Mouse (Mus musculus) lung, embryonic 16.5 days (tissue): ENCODE measurements around the gene Primpol. TPM values are rescaled to one million over a fixed set of nuclear protein-coding genes. Genes with fewer than 3 reads are reported as not detected.
A peak's percentile ranks its signal among the peaks of the same experiment; 100 is the strongest.

ENCODE experiments used
- ATAC-seq: fragments of 200-750 bp; cut with Nextera tagmentation; 2 replicates; pipeline ENCODE4 v1.8.0; 2017; ENCODE audit warnings: low read depth, mild to moderate bottlenecking, moderate library complexity
- H3K27ac ChIP-seq: fragments of 300-500 bp; sonication (generic); 2 replicates; pipeline ENCODE4 v1.5.1; 2014; ENCODE audit warnings: mild to moderate bottlenecking, control low read depth, low read length
- H3K27me3 ChIP-seq: fragments of 300-500 bp; sonication (generic); 2 replicates; pipeline ENCODE4 v1.6.1; 2014; ENCODE audit warnings: low read depth, low read length, mixed read lengths; ENCODE audit not compliant: control insufficient read depth, insufficient read depth
- H3K36me3 ChIP-seq: fragments of 300-500 bp; sonication (generic); 2 replicates; pipeline ENCODE4 v1.6.1; 2014; ENCODE audit warnings: low read length; ENCODE audit not compliant: control insufficient read depth, insufficient read depth
- H3K4me1 ChIP-seq: fragments of 300-500 bp; sonication (generic); replicated peaks from 2 replicates; pipeline ENCODE4 v1.6.1; 2014; ENCODE audit warnings: low read length, mixed read lengths; ENCODE audit not compliant: control insufficient read depth, insufficient read depth
- H3K4me2 ChIP-seq: fragments of 300-500 bp; sonication (generic); 2 replicates; pipeline ENCODE4 v1.6.1; 2014; ENCODE audit warnings: low read depth, low read length, control low read depth
- H3K4me3 ChIP-seq: fragments of 300-500 bp; sonication (generic); 2 replicates; pipeline ENCODE4 v1.5.1; 2014; ENCODE audit warnings: mild to moderate bottlenecking, low read length, control low read depth
- H3K9ac ChIP-seq: fragments of 300-500 bp; sonication (generic); 2 replicates; pipeline ENCODE4 v1.6.1; 2014; ENCODE audit warnings: low read length, control low read depth
- H3K9me3 ChIP-seq: fragments of 300-500 bp; sonication (generic); 2 replicates; pipeline ENCODE4 v1.6.1; 2016; ENCODE audit warnings: low read length; ENCODE audit not compliant: control insufficient read depth
- WGBS: fragments of 180-500 bp; shearing (Covaris S2); extraction: QIAGEN DNeasy Blood & Tissue Kit; methylation state at CpG from one replicate; pipeline ENCODE4 v1.1.7; 2014; 5-methylcytosine and 5-hydroxymethylcytosine counted together
- polyA plus RNA-seq: library from polyadenylated mRNA; unstranded; fragments of >200 nt; fragmentation: Nextera tagmentation; extraction: Ambion mirVana; gene quantifications from 2 replicates; pipeline ENCODE4 v1.2.1, GENCODE M21; 2015

Primpol gene
- polyA plus RNA-seq, 1 experiment from 2014 or later = 13.2 TPM

- H3K4me3 ChIP-seq = peak overlapping the region; percentile 73
- H3K9ac ChIP-seq = peak overlapping the region; percentile 74
- 2% methylated on average over 10 of the region's 10 CpGs for WGBS
- peak overlapping the region; percentile 73 for H3K4me2 ChIP-seq
- H3K36me3 ChIP-seq = peaks cover 2% of the 10 kb centered on the region; the same call in 1 of the 2 replicates
- H3K27me3 ChIP-seq = no peaks in the 10 kb centered on the region
- no peaks in the 10 kb centered on the region for H3K9me3 ChIP-seq
- peaks cover 8% of the 10 kb centered on the region; the same call in 1 of the 2 replicates for H3K4me1 ChIP-seq
- ATAC-seq = no peak
- no peak overlapping the region for H3K27ac ChIP-seq
Measured at GRCm38 (mm10) chr8:46552441-46552765, 64.6 kb downstream of the Primpol start.

GRCm38 (mm10) chr8:46551615-46552440 lies 65.2 kb downstream of the Primpol start, which contains the start of gene Cenpu:
Cenpu (plus strand) TSS chr8:46552028.
- H3K4me1 ChIP-seq = peaks cover 9% of the 10 kb centered on the region; the same call in 1 of the 2 replicates
- no peaks in the 10 kb centered on the region for H3K9me3 ChIP-seq
- H3K4me3 ChIP-seq = peak within 1 kb of the TSS; percentile 73
- ATAC-seq = peak; percentile 99
- peak within 1 kb of the TSS; percentile 76 for H3K27ac ChIP-seq
- WGBS = under 1% methylated on average over 50 of the region's 50 CpGs
- peak within 1 kb of the TSS; percentile 73 for H3K4me2 ChIP-seq
- H3K36me3 ChIP-seq = peaks cover under 1% of the 10 kb centered on the region; the same call in 1 of the 2 replicates
- H3K9ac ChIP-seq = peak within 1 kb of the TSS; percentile 74
- no peaks in the 10 kb centered on the region for H3K27me3 ChIP-seq

GRCm38 (mm10) chr8:46551029-46551428 lies 66.0 kb downstream of the Primpol start:
- H3K36me3 ChIP-seq = no peaks in the 10 kb centered on the region
- H3K4me1 ChIP-seq = peaks cover 16% of the 10 kb centered on the region; the same call in 1 of the 2 replicates
- H3K9me3 ChIP-seq = no peaks in the 10 kb centered on the region
- H3K9ac ChIP-seq = no peak overlapping the region
- no peak overlapping the region for H3K27ac ChIP-seq
- no peak for ATAC-seq
- peak overlapping the region; percentile 71 for H3K4me2 ChIP-seq
- 29% methylated on average over 4 of the region's 4 CpGs for WGBS
- H3K27me3 ChIP-seq = no peaks in the 10 kb centered on the region
- peak overlapping the region; percentile 73 for H3K4me3 ChIP-seq

- 74% methylated on average over 8 of the region's 8 CpGs for WGBS
- no peak overlapping the region for H3K4me3 ChIP-seq
- no peak overlapping the region for H3K9ac ChIP-seq
- no peak for ATAC-seq
- no peak overlapping the region for H3K27ac ChIP-seq
- no peaks in the 10 kb centered on the region for H3K27me3 ChIP-seq
- no peaks in the 10 kb centered on the region for H3K36me3 ChIP-seq
- H3K4me2 ChIP-seq = no peak overlapping the region
- peaks cover 16% of the 10 kb centered on the region; the same call in 1 of the 2 replicates for H3K4me1 ChIP-seq
- no peaks in the 10 kb centered on the region for H3K9me3 ChIP-seq
Measured at GRCm38 (mm10) chr8:46550058-46550457, 67.0 kb downstream of the Primpol start.

GRCm38 (mm10) chr8:46547245-46547644 lies 69.8 kb downstream of the Primpol start:
- ATAC-seq = no peak
- Histone ChIP-seq H3K4me1 (peaks cover 16% of the 10 kb centered on the region), H3K4me2 (no peak overlapping the region), H3K4me3 (no peak overlapping the region), H3K9ac (no peak overlapping the region), H3K36me3 (no peaks in the 10 kb centered on the region), H3K27ac (no peak overlapping the region), H3K27me3 (no peaks in the 10 kb centered on the region), H3K9me3 (no peaks in the 10 kb centered on the region)
- 21% methylated on average over 4 of the region's 4 CpGs for WGBS

GRCm38 (mm10) chr8:46546431-46547176 lies 70.4 kb downstream of the Primpol start:
- no peak overlapping the region for H3K27ac ChIP-seq
- ATAC-seq = no peak
- no peaks in the 10 kb centered on the region for H3K36me3 ChIP-seq
- H3K27me3 ChIP-seq = no peaks in the 10 kb centered on the region
- H3K9ac ChIP-seq = no peak overlapping the region
- H3K4me1 ChIP-seq = peaks cover 16% of the 10 kb centered on the region
- H3K4me2 ChIP-seq = no peak overlapping the region
- H3K9me3 ChIP-seq = no peaks in the 10 kb centered on the region
- H3K4me3 ChIP-seq = no peak overlapping the region
- WGBS = 53% methylated on average over 11 of the region's 11 CpGs

- Histone ChIP-seq H3K27me3 (no peaks in the 10 kb centered on the region), H3K4me1 (peaks cover 16% of the 10 kb centered on the region), H3K27ac (no peak overlapping the region), H3K36me3 (no peaks in the 10 kb centered on the region), H3K9ac (no peak overlapping the region), H3K4me3 (no peak overlapping the region), H3K4me2 (no peak overlapping the region), H3K9me3 (no peaks in the 10 kb centered on the region)
- whole genome bisulfite sequencing = 82% methylated on average over 5 of the region's 5 CpGs
- no peak for ATAC-seq
Measured at GRCm38 (mm10) chr8:46545854-46546253, 71.2 kb downstream of the Primpol start.

- H3K36me3 ChIP-seq = no peaks in the 10 kb centered on the region
- 40% methylated on average over 6 of the region's 6 CpGs for WGBS
- H3K4me1 ChIP-seq = peaks cover 21% of the 10 kb centered on the region
- peak overlapping the region; percentile 6; the same call in 1 of the 2 replicates for H3K9ac ChIP-seq
- H3K27ac ChIP-seq = peak overlapping the region; percentile 13; the same call in 1 of the 2 replicates
- H3K9me3 ChIP-seq = no peaks in the 10 kb centered on the region
- H3K4me3 ChIP-seq = no peak overlapping the region
- no peak overlapping the region for H3K4me2 ChIP-seq
- ATAC-seq = no peak; the same call in 1 of the 2 replicates
- no peaks in the 10 kb centered on the region for H3K27me3 ChIP-seq
Measured at GRCm38 (mm10) chr8:46543662-46544061, 73.3 kb downstream of the Primpol start.

GRCm38 (mm10) chr8:46543191-46543590 lies 73.8 kb downstream of the Primpol start:
- Histone ChIP-seq H3K27ac (peak overlapping the region; percentile 13; the same call in 1 of the 2 replicates), H3K4me2 (no peak overlapping the region)

More at GRCm38 (mm10) chr8:46543191-46543590, 73.8 kb downstream of the Primpol start:
- Histone ChIP-seq H3K9me3 (no peaks in the 10 kb centered on the region), H3K9ac (peak overlapping the region; percentile 6; the same call in 1 of the 2 replicates), H3K27me3 (no peaks in the 10 kb centered on the region), H3K36me3 (no peaks in the 10 kb centered on the region), H3K4me1 (peaks cover 21% of the 10 kb centered on the region), H3K4me3 (no peak overlapping the region)
- peak; percentile 77 for ATAC-seq
- 48% methylated on average over 7 of the region's 7 CpGs for WGBS
